Mouse (Mus musculus) liver, postnatal 0 days (tissue): Measurements from ENCODE around the gene Dnah8.

Experiments used
- CTCF ChIP-seq: sonication (generic); IDR thresholded peaks from 2 replicates; pipeline ENCODE4 v1.5.1; 2016; ENCODE audit warnings: antibody characterized with exemption, low read depth
- EP300 ChIP-seq: IDR thresholded peaks from 2 replicates; pipeline ENCODE4 v1.6.1; 2016; ENCODE audit warnings: antibody characterized with exemption, low read depth, mild to moderate bottlenecking

GRCm38 (mm10) chr17:30749391-30749790, 125.2 kb downstream of the Dnah8 start:
- no peak for TF ChIP-seq EP300
- no peak for TF ChIP-seq CTCF
